Mouse (Mus musculus): Measurements from ENCODE around the gene Kcnq1.

- no peak for TF ChIP-seq CTCF (IDR thresholded peaks at IDR 0.05; ENCODE audit: insufficient read depth, low read length)
- TF ChIP-seq POLR2A (IDR thresholded peaks at IDR 0.05; ENCODE audit: borderline replicate concordance, extremely low read depth, low read depth, low read length) = no peak
Observed at GRCm38 (mm10) chr7:143190911-143191310, 84.7 kb downstream of the Kcnq1 start.
